Mouse (Mus musculus) monocyte, adult 59 days (primary cell): ENCODE data around the gene Gm12886. TPM values are rescaled to one million over a fixed set of nuclear protein-coding genes. Genes with fewer than 3 reads are reported as not detected.

Experiments used
- total RNA-seq, 2 experiments: library from RNA; stranded (reverse); gene quantifications; one replicate each; pipeline ENCODE4 v1.2.4; 2023

Gene Gm12886
- not detected for total RNA-seq

GRCm38 (mm10) chr4:121422999-121423398 lies at the start of gene Gm12886:
TSS of gene Gm12886 (minus strand) at chr4:121423099.

Other genes starting within 250 kb of the Gm12886 start
- gene Rlf, start 208.0 kb downstream of the Gm12886 start, total RNA-seq, result 10 to 100 TPM; 45.0 to 45.2 TPM
- not detected for gene Gm12888, start 98.2 kb downstream of the Gm12886 start, total RNA-seq
- not detected for gene Gm12887, start 199.0 kb upstream of the Gm12886 start, total RNA-seq